Mouse (Mus musculus) kidney, adult 9 months (tissue): ENCODE measurements around the gene Aifm1.
"Not testable (repeated sequence)": the region's sequence is repeated elsewhere in the genome, so short reads cannot be mapped to it uniquely, and the experiment has no call there.

ENCODE experiments used
- DNase-seq: peaks from one replicate; pipeline ENCODE4 v3.0.0; 2022

Gene Aifm1

DNA sequence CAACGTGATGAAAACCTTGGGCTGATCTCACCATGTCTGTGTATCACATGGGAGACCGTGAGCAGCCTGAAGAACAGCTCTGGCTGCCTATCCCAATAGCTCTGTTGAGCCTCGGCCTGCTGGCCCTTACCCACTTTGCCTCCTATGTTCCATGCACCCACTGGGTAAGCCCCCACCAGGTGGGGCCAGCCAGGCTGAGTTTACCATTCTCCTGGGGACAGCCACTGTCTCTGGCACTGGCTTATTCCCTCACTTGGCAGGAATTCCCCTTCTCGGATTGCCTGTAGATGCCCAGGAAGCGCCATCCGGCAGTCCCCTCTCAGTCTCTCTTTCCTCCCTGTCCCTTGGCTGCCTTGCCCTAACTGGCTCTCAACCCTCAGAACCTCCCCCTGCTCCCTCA lies 56.4 kb downstream of the Aifm1 start:
- DNase-seq: no peak

DNA sequence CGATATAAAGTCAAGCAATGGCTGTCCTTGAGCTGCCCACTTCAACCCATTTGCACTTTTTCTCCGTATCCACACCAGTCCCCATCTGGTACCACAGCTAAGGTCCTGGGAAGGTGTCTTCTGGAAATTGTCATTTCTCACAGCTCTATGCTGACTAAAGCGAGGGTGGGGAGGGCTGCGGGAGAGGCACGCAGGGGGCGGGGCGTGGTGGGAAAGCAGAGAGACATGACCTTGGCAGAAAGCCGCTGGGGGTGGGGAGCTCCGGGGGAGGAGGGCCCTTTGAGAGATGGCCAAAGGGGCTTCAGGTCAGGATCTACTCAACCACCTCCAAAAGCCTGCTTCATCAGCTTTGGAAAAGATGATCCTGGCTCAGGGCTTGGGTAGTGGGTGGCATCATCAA lies 58.3 kb downstream of the Aifm1 start:
- no peak for DNase-seq

DNA sequence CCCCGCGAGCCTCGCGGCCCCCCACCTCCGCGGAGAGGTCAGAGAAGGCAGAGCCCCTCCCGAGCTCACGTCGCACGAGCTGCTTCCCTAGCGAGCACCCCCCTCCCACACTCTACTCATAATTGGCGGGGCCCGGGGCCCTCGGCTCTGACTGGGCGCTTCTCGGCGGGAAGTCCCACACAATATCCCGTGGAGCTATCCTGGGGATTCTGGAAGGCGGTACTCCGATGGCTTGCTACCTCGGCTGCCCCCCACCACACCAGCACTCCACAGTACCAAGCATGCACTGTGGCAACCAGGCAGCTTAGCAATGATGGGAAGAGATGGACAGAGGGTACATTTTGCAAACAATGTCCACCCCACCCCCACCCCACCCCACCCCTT lies 58.9 kb downstream of the Aifm1 start:
- DNase-seq: no peak

DNA sequence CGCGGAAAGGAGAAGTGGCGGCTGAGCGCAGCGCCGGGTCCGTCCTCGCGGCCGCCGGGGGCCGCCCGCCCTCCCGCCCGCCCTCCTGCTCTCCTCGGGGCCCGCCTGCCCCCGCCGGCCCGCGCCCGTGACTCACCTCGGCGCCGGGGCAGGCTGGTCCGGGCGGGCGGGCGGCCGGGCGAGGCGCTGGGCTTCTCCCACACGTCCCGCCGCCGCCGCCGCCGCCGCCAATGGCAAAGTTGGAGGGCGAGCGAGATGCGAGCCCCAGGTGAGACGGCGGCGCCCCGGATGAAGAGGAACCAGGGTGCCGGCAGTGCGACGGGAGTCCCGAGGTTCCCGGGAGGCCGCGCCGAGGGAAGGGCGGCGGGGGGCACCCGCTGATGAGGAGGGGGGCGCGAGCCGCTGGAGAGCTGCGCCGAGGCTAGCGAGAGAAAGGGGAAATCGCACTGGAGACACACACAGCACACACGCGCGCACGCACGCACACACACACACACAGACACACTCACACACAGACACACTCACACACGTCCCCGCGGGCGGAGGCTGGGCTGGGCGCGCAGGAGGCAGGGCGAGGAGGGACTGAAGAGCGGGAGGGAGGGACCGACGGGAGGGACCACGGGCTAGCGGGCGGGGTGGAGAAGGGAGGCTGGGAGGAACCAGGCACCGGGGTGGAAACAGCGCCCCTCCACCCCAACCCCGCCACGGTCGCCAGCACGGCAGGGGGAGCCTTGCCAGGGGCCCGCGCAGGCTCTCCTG lies 59.4 kb downstream of the Aifm1 start:
- peak; percentile 58 for DNase-seq

GRCm38 (mm10) chrX:48452931-48453673 lies 60.3 kb downstream of the Aifm1 start:
- no peak for DNase-seq

GRCm38 (mm10) chrX:48452231-48452890 lies 61.0 kb downstream of the Aifm1 start:
- DNase-seq: peak; percentile 26

DNA sequence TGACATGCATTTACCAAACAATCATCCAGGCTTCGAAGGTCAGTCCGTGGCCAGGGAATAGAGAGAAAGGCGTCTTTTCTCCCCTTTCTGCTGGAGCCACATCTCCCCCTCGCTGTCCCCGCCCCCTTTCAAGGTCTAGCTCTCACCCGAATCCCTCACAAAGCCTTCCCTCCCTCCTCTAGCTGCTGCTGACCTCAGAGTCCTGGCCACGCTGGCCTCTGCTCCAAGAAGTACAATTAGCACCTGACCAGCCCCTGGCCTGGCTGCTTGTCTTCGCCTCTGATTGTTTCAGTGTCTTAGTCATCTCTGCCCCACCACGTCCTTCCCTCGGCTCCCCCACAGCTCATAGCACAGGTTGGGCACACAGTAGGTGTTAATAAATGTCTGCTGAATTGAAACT lies 63.7 kb downstream of the Aifm1 start:
- DNase-seq: no peak

DNA sequence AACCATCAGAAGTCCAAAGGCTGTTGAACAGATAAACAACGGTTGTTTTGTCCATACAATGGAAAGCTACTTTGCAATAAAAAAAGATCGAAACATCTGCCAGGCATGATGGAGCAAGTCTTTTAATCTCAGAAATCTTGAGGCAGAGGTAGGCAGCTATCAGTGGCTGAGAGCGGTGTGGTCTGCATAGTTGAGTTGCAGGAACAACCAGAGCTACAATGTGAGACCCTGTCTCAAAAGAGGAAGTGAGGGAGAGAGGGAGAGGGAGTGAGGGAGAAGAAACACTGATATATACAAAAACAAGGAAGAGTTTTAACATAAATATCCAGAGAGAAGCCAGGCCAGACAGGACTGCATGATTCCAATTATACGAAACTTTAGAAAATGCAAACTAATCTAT lies 68.7 kb downstream of the Aifm1 start:
- DNase-seq: no peak

DNA sequence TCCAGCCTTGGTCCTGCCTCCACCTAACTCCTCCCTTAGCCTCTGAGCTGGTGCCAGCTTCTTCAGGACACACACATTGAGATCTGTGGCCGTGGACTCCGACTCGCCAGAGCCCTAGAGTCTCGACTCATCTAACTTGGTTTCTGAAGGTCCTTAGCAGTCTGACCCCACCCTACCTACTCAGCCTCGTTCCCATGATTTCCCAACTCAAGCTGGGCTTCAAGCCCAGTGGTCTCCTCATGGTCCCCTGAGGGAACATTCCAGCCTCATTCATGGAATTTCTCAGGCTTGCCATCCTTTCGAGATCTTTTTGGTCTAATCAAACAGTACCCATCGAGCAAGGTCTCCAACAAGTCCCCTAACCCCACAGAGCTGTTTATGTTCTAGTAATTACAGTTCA lies 71.4 kb downstream of the Aifm1 start:
- DNase-seq: no peak

GRCm38 (mm10) chrX:48441548-48441947 lies 71.8 kb downstream of the Aifm1 start:
- DNase-seq: no peak

- DNase-seq: no peak
These were observed 74.3 kb downstream of the Aifm1 start for GRCm38 (mm10) chrX:48439036-48439435.

GRCm38 (mm10) chrX:48436082-48436481 lies 77.3 kb downstream of the Aifm1 start:
- not testable (repeated sequence) for DNase-seq

DNA sequence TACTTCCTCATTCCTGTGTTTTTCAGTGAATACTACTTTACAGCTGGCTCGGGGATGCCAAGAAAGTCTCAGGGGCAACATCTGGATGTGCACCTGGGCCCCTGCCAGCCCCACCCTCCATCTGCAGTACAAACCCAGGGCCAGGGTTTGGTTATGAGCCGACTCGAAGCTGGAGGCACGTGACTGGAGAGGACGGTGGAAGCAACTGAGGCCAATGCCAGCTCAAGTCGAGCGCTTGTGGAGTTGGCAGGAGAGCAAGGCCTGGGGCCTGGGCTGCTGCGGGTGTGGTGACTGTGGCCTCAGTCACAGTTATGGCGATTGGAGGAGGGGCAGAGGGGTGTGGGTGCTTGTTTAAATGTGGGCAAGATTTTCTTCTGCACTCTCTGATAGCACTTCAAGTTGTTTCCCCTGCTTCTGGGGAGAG lies 77.9 kb downstream of the Aifm1 start:
- DNase-seq: no peak

GRCm38 (mm10) chrX:48434251-48434650 lies 79.1 kb downstream of the Aifm1 start:
- DNase-seq: no peak

- peak; percentile 24 for DNase-seq
These were observed 79.8 kb downstream of the Aifm1 start for GRCm38 (mm10) chrX:48433527-48433899.

DNA sequence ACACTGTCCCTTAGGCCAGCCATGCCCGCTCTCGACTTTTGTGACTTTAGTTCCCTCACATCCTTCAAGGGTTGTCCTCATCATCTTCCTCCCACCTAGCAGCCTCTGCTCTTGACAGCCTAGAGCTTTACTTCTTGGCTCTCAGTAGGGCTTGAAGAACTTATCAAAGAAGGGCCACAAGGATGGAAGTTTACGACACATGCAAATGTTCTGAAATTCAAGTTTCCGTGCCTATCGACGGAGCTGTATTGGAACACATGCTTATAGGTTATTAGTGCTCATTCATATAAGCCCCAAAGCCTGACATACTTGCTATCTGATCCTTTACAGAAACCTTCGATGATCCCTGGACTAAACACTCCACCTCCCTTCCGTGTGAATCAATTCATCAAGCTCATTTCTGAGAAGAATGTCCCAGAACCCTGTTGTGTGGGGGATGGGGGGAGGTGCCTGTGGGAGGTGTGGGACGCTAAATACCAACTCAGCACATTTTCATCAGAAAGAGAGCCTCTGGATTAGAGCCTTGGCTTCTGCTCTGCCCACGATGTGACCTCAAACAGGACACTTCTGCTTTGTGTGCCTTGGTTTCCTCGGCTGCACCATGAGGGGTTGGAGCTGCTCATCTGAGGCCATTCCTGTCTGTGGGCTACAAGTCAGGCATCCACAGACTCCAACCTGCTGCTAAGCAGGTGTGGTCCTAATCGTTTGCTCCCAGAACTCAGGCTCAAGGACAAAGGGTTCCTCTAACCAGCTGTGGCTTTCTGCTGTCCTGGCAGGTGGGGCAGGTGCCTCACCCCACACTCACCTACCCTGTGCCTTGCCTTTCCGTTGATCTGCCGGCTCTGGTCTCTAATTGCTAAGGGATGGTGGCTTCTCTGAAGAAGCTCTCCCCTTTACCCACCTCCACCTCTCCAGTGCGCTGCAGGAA lies 80.5 kb downstream of the Aifm1 start:
- no peak for DNase-seq

- DNase-seq: no peak
These were observed 83.8 kb downstream of the Aifm1 start for GRCm38 (mm10) chrX:48429538-48429937.

GRCm38 (mm10) chrX:48429100-48429499 lies 84.3 kb downstream of the Aifm1 start:
- DNase-seq: no peak

- DNase-seq: no peak
These were observed 84.7 kb downstream of the Aifm1 start for GRCm38 (mm10) chrX:48428642-48429041.

DNA sequence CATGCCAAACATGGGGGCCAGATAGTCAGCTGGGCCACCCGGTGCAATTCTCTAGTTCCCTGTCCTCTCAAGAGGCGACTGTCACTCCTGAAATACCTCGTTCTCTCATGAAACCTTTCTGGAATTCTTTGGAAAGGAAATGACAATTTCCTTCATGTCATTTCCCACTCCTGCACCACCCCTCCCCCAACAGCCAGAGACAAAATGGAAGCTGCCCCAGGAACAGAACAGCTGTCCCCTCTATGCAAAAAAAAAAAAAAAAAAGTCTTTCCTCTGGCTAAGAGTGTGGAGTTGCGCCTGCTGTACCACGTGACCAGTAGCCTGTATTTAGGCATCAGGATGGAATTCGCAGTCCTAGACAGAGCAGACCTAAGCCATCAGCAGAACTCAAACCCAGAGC lies 85.1 kb downstream of the Aifm1 start:
- peak; percentile 50 for DNase-seq

GRCm38 (mm10) chrX:48425280-48425679 lies 88.1 kb downstream of the Aifm1 start:
- no peak for DNase-seq
